Mouse (Mus musculus): ENCODE results near the gene Dennd2a.

DNA sequence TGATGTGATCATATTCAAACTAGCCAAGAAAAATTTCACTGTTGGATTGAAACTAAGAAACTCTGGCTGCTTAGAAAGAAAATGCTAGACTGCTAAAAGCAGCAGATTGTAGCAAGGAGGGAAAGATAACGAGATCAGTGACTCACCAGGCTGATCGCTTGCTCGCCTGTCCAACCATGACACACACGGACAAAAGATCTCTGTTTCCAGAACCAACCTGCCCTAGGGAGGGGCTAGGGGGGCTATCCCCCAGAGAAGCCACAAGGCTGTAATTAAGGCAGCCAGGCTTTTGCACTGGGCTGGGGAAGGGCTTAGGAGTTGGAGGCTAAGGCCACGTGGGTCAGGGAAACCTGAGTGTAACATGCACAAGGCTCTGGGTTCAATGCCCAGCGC, 41.9 kb downstream of the Dennd2a start:
- TF ChIP-seq POLR2A (IDR thresholded peaks at IDR 0.05; ENCODE audit: borderline replicate concordance, low read depth, low read length) (no peak), CTCF (IDR thresholded peaks at IDR 0.05; ENCODE audit: low read depth, low read length) (no peak)
